Comparison of ENCODE assay signal across 31 mouse cellular contexts in genomic region chr8:84076412-84076811, GRCm38 (mm10). TPM values are rescaled to one million over a fixed set of nuclear protein-coding genes. Genes with fewer than 3 reads are reported as not detected.
A peak's percentile ranks its signal among the peaks of the same experiment; 100 is the strongest.
DNase-seq lines count a peak whose midpoint lies in the region; ATAC-seq and TF ChIP-seq lines count a peak whose summit lies in the region.
"Had no signal": no experiment of that assay in that cellular context is flagged by ENCODE, and none has a peak within 500 bp of the region (broad histone marks: within the 10 kb centered on the region; RNA-seq: fewer than 3 reads in every experiment).

No protein-coding gene starts in this region.

- H3K27ac ChIP-seq in layer of hippocampus, adult 2 months: no peak overlapping the region
- no peak overlapping the region for H3K27ac ChIP-seq in embryonic facial prominence, embryonic 13.5 days
- H3K27ac ChIP-seq: embryonic facial prominence, embryonic 12.5 days; heart, embryonic 15.5 days; hindbrain, embryonic 12.5 days; intestine, embryonic 15.5 days had no signal

- H3K9ac ChIP-seq in embryonic facial prominence, embryonic 13.5 days: peak overlapping the region; percentile 32; the same call in 1 of the 2 replicates
- H3K9ac ChIP-seq: embryonic facial prominence, embryonic 12.5 days; forebrain, postnatal 0 days; heart, embryonic 12.5 days; heart, embryonic 15.5 days; hindbrain, embryonic 12.5 days; intestine, embryonic 15.5 days had no signal

- peaks cover 27% of the 10 kb centered on the region for H3K4me1 ChIP-seq in embryonic facial prominence, embryonic 13.5 days

- WGBS in embryonic facial prominence, embryonic 13.5 days: 83% methylated on average over 1 of the region's 1 CpGs

- H3K36me3 ChIP-seq in embryonic facial prominence, embryonic 13.5 days: peaks cover 52% of the 10 kb centered on the region

- H3K9me3 ChIP-seq in embryonic facial prominence, embryonic 13.5 days: no peaks in the 10 kb centered on the region
- H3K9me3 ChIP-seq: embryonic facial prominence, embryonic 12.5 days; heart, embryonic 12.5 days; heart, embryonic 15.5 days; hindbrain, embryonic 12.5 days; intestine, embryonic 15.5 days had no signal

- no peaks in the 10 kb centered on the region for H3K27me3 ChIP-seq in embryonic facial prominence, embryonic 13.5 days
- H3K27me3 ChIP-seq: embryonic facial prominence, embryonic 12.5 days; heart, embryonic 12.5 days; heart, embryonic 15.5 days; hindbrain, embryonic 12.5 days; intestine, embryonic 15.5 days had no signal

- ATAC-seq in embryonic facial prominence, embryonic 13.5 days (ENCODE audit: insufficient number of reproducible peaks, insufficient read depth, low FRiP score, low TSS enrichment, low read depth): no peak
- ATAC-seq in megakaryocyte-erythroid progenitor cell, adult 5-6 weeks (replicated peaks; ENCODE audit: low FRiP score, low TSS enrichment, poor library complexity, severe bottlenecking): 0 out of 2 replicates have a peak, but pooled peaks have one; percentile 56
- ATAC-seq: activated CD4-positive, CD25-positive, alpha-beta regulatory T cell, adult 4 months; CD4-positive, CD25-positive, alpha-beta regulatory T cell, adult 4 months; forebrain, embryonic 14.5 days; forebrain, postnatal 0 days; hindbrain, embryonic 16.5 days; intestine, embryonic 15.5 days had no signal

- H3K4me2 ChIP-seq in embryonic facial prominence, embryonic 13.5 days: no peak overlapping the region
- H3K4me2 ChIP-seq: embryonic facial prominence, embryonic 12.5 days; heart, embryonic 12.5 days; heart, embryonic 15.5 days; hindbrain, embryonic 12.5 days; intestine, embryonic 15.5 days had no signal

- intact Hi-C loops in heart, postnatal 14 days (cut with DNase I): no loop called here

- TF ChIP-seq CTCF in layer of hippocampus, adult 2 months (conservative IDR thresholded peaks at IDR 0.05): 0 out of 2 replicates have a peak, but pooled peaks have one; percentile 11

- peak; percentile 92 for DNase-seq in heart, adult 11 months
- DNase-seq in heart, postnatal 14 days: no peak
- no peak for DNase-seq in layer of hippocampus, adult 2 months (ENCODE audit: low spot score in 2 of 2)
- no peak for DNase-seq in layer of hippocampus, postnatal 36 days
- no peak for DNase-seq in T-cell, adult 2 months (ENCODE audit: low spot score)
- DNase-seq in urinary bladder, postnatal 14 days (ENCODE audit: low spot score): no peak
- DNase-seq: adrenal gland, adult 8-10 months; adrenal gland, postnatal 25 days; cerebellum, adult 9-10 months; cerebellum, postnatal 14 days; forebrain, postnatal 0 days; gastrocnemius, postnatal 25 days had no signal

- no peak overlapping the region for H3K4me3 ChIP-seq in layer of hippocampus, adult 2 months
- no peak overlapping the region for H3K4me3 ChIP-seq in embryonic facial prominence, embryonic 13.5 days
- H3K4me3 ChIP-seq: embryonic facial prominence, embryonic 12.5 days; erythroblast, embryonic 14.5 days; heart, embryonic 12.5 days; heart, embryonic 15.5 days; hindbrain, embryonic 12.5 days; intestine, embryonic 15.5 days had no signal

RNA-seq across cellular contexts. Expression of gene Rfx1, which starts 9.8 kb away (rescaled TPM):
- 10 to 100 TPM; 12.2 to 12.7 TPM for total RNA-seq in heart, postnatal 14 days (2021)
- 10 to 100 TPM; 28.7 to 33.3 TPM for total RNA-seq in layer of hippocampus, adult 2 months (2021)
- 10 to 100 TPM; 24.0 to 30.9 TPM for total RNA-seq in layer of hippocampus, postnatal 36 days (2021)
- 8.7 and 10.1 TPM in 2 replicates for polyA plus RNA-seq in embryonic facial prominence, embryonic 13.5 days (2015; fragmentation: Nextera tagmentation; extraction: Ambion mirVana)
- 10.2 and 11.9 TPM in 2 replicates for total RNA-seq in megakaryocyte-erythroid progenitor cell, adult 5-6 weeks (2014; fragmentation: Nextera tagmentation)
- 2.1 and 3.7 TPM in 2 replicates for total RNA-seq in megakaryocyte-erythroid progenitor cell, adult 5-6 weeks (2017)

RNA-seq across cellular contexts. Expression of gene Gm10643, which starts 11.5 kb away (rescaled TPM):
- 1 to 10 TPM; 2.6 to 3.3 TPM for total RNA-seq in heart, postnatal 14 days (2021)
- 1 to 10 TPM; 4.2 to 6.7 TPM for total RNA-seq in layer of hippocampus, adult 2 months (2021)
- 1 to 10 TPM; 4.2 to 4.4 TPM for total RNA-seq in layer of hippocampus, postnatal 36 days (2021)
- 1.6 and 2.0 TPM in 2 replicates for polyA plus RNA-seq in embryonic facial prominence, embryonic 13.5 days (2015; fragmentation: Nextera tagmentation; extraction: Ambion mirVana)
- 3.3 TPM in 1 of 2 replicates, not detected in the other for total RNA-seq in megakaryocyte-erythroid progenitor cell, adult 5-6 weeks (2014; fragmentation: Nextera tagmentation)
- total RNA-seq in megakaryocyte-erythroid progenitor cell, adult 5-6 weeks (2017): 1.6 and 4.2 TPM in 2 replicates
- polyA plus RNA-seq: erythroblast, embryonic 14.5 days had no signal

RNA-seq across cellular contexts. Expression of gene Dcaf15, which starts 28.2 kb away (rescaled TPM):
- total RNA-seq in heart, postnatal 14 days (2021): 1 to 10 TPM; 9.7 to 9.8 TPM
- 10 to 100 TPM; 21.2 to 22.5 TPM for total RNA-seq in layer of hippocampus, adult 2 months (2021)
- 10 to 100 TPM; 16.7 to 20.9 TPM for total RNA-seq in layer of hippocampus, postnatal 36 days (2021)
- polyA plus RNA-seq in embryonic facial prominence, embryonic 13.5 days (2015; fragmentation: Nextera tagmentation; extraction: Ambion mirVana): 10.8 and 12.2 TPM in 2 replicates
- 27.0 and 27.3 TPM in 2 replicates for total RNA-seq in megakaryocyte-erythroid progenitor cell, adult 5-6 weeks (2014; fragmentation: Nextera tagmentation)
- total RNA-seq in megakaryocyte-erythroid progenitor cell, adult 5-6 weeks (2017): 14.1 and 16.3 TPM in 2 replicates

RNA-seq across cellular contexts. Expression of gene Rln3, which starts 31.6 kb away (rescaled TPM):
- not detected for total RNA-seq in heart, postnatal 14 days (2021)
- not detected for total RNA-seq in layer of hippocampus, adult 2 months (2021)
- total RNA-seq in layer of hippocampus, postnatal 36 days (2021): not detected
- not detected in 2 replicates for polyA plus RNA-seq in embryonic facial prominence, embryonic 13.5 days (2015; fragmentation: Nextera tagmentation; extraction: Ambion mirVana)
- not detected in 2 replicates for total RNA-seq in megakaryocyte-erythroid progenitor cell, adult 5-6 weeks (2014; fragmentation: Nextera tagmentation)
- total RNA-seq in megakaryocyte-erythroid progenitor cell, adult 5-6 weeks (2017): not detected in 2 replicates
- total RNA-seq: adrenal gland, adult 8-10 months; adrenal gland, postnatal 25 days; gastrocnemius, adult 8-10 months; gastrocnemius, postnatal 25 days; granulocyte monocyte progenitor cell, adult 5-6 weeks; heart, postnatal 10 days; hematopoietic stem cell, adult 5-6 weeks; MEL had no signal
- polyA plus RNA-seq: C2C12; embryonic facial prominence, embryonic 12.5 days; erythroblast, embryonic 14.5 days; forebrain, embryonic 14.5 days; forebrain, postnatal 0 days; frontal cortex, adult 2 months; heart, embryonic 12.5 days; heart, embryonic 15.5 days; hindbrain, embryonic 12.5 days had no signal

RNA-seq across cellular contexts. Expression of gene Il27ra, which starts 34.0 kb away (rescaled TPM):
- total RNA-seq in heart, postnatal 14 days (2021): 1 to 10 TPM; 4.2 to 5.8 TPM
- 1 to 10 TPM; 2.0 TPM for total RNA-seq in layer of hippocampus, adult 2 months (2021)
- 1 to 10 TPM; 2.3 to 2.9 TPM for total RNA-seq in layer of hippocampus, postnatal 36 days (2021)
- 0.66 and 1.0 TPM in 2 replicates for polyA plus RNA-seq in embryonic facial prominence, embryonic 13.5 days (2015; fragmentation: Nextera tagmentation; extraction: Ambion mirVana)
- 16.0 and 24.2 TPM in 2 replicates for total RNA-seq in megakaryocyte-erythroid progenitor cell, adult 5-6 weeks (2014; fragmentation: Nextera tagmentation)
- total RNA-seq in megakaryocyte-erythroid progenitor cell, adult 5-6 weeks (2017): 4.5 TPM in 2 replicates
